Mouse (Mus musculus): ENCODE results near the gene Sema7a. TPM values are rescaled to one million over a fixed set of nuclear protein-coding genes. Genes with fewer than 3 reads are reported as not detected.

Sema7a gene
- 10 to 100 TPM; 85.7 to 96.3 TPM for total RNA-seq (2021)
- long read RNA-seq, partial matches to known transcripts = 0 of 3 reads
- long read RNA-seq, other reads (novel, unspliced or antisense) = 2 of 3 reads

GRCm38 (mm10) chr9:57939431-57940348, at the start of gene Sema7a:
Gene Sema7a, plus strand, starts transcription at chr9:57940112.
- DNase-seq (ENCODE audit: low spot score in 2 of 2) = peak; percentile 80 to 88

- DNase-seq (ENCODE audit: low spot score in 2 of 2) = no peak
Measured at GRCm38 (mm10) chr9:57900478-57900877, 39.4 kb upstream of the Sema7a start.

GRCm38 (mm10) chr9:57901197-57901596, 38.7 kb upstream of the Sema7a start:
- no peak for DNase-seq (ENCODE audit: low spot score in 2 of 2)

GRCm38 (mm10) chr9:57901601-57902000, 38.3 kb upstream of the Sema7a start:
- DNase-seq (ENCODE audit: low spot score in 2 of 2) = no peak

GRCm38 (mm10) chr9:57902132-57902531, 37.8 kb upstream of the Sema7a start:
- no peak for DNase-seq (ENCODE audit: low spot score in 2 of 2)

- DNase-seq (ENCODE audit: low spot score in 2 of 2) = no peak
Measured at GRCm38 (mm10) chr9:57903589-57904249, 36.2 kb upstream of the Sema7a start.

- no peak for DNase-seq (ENCODE audit: low spot score in 2 of 2)
Measured at GRCm38 (mm10) chr9:57904250-57904644, 35.7 kb upstream of the Sema7a start.

GRCm38 (mm10) chr9:57907206-57907605, 32.7 kb upstream of the Sema7a start:
- no peak for DNase-seq (ENCODE audit: low spot score in 2 of 2)

- DNase-seq (ENCODE audit: low spot score in 2 of 2) = peak; percentile 90 to 94
Measured at GRCm38 (mm10) chr9:57910254-57911160, 29.4 kb upstream of the Sema7a start, which contains the start of gene Ubl7. Gene Ubl7, plus strand, starts transcription at chr9:57910979.

GRCm38 (mm10) chr9:57912571-57912970, 27.3 kb upstream of the Sema7a start:
- no peak for DNase-seq (ENCODE audit: low spot score in 2 of 2)

GRCm38 (mm10) chr9:57921491-57922060, 18.3 kb upstream of the Sema7a start:
- DNase-seq (ENCODE audit: low spot score in 2 of 2) = no peak

GRCm38 (mm10) chr9:57922381-57922780, 17.5 kb upstream of the Sema7a start:
- DNase-seq (ENCODE audit: low spot score in 2 of 2) = no peak

- no peak for DNase-seq (ENCODE audit: low spot score in 2 of 2)
Measured at GRCm38 (mm10) chr9:57923046-57923445, 16.9 kb upstream of the Sema7a start.

GRCm38 (mm10) chr9:57931166-57931767, 8.6 kb upstream of the Sema7a start:
- no peak for DNase-seq (ENCODE audit: low spot score in 2 of 2)

- no peak for DNase-seq (ENCODE audit: low spot score in 2 of 2)
Measured at GRCm38 (mm10) chr9:57932253-57932652, 7.7 kb upstream of the Sema7a start.

GRCm38 (mm10) chr9:57932831-57933602, 6.9 kb upstream of the Sema7a start:
- peak; percentile 70 to 86 for DNase-seq (ENCODE audit: low spot score in 2 of 2)

- DNase-seq (ENCODE audit: low spot score in 2 of 2) = peak; percentile 79 to 93
Measured at GRCm38 (mm10) chr9:57935683-57936437, 4.1 kb upstream of the Sema7a start.

- no peak for DNase-seq (ENCODE audit: low spot score in 2 of 2)
Measured at GRCm38 (mm10) chr9:57937171-57937570, 2.7 kb upstream of the Sema7a start.

- DNase-seq (ENCODE audit: low spot score in 2 of 2) = no peak
Measured at GRCm38 (mm10) chr9:57937651-57938050, 2.3 kb upstream of the Sema7a start.
